Mouse (Mus musculus) inflammation-experienced regulatory T-cells, adult 6 months (primary cell): ENCODE measurements around the gene Thop1. TPM values are rescaled to one million over a fixed set of nuclear protein-coding genes. Genes with fewer than 3 reads are reported as not detected.
"Not testable (repeated sequence)": the region's sequence is repeated elsewhere in the genome, so short reads cannot be mapped to it uniquely, and the experiment has no call there.

Source experiments
- ATAC-seq: one replicate; pipeline ENCODE4 v1.8.0; 2017
- polyA plus RNA-seq, 3 experiments: library from polyadenylated mRNA; unstranded; fragments of 100-300 nt; shearing (Covaris generic); gene quantifications; one replicate each; pipeline ENCODE4 v1.2.1; 2017

The Thop1 gene
- polyA plus RNA-seq: 1 to 10 TPM; 1.9 to 2.7 (median 2.5) TPM

DNA sequence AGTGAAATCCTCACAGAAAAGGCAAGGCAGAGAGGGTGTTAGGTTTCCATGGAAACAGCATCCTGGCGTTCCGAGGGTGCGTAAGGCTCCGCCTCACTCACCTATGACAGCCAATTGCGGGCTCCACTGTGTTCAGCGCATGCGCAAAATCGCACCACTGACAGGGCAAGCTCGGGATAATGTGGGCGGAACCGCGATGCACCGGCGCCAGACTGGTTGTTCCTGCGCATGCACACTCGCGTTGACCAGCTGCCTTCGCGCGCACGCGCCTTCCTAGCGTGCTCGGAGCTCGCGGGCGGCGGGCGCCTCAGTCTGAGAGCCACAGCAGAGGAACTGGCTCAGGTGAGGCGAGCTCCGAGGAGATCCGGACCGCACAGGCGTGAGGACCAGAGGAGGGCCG is at the start of gene Thop1:
Thop1 (plus strand) TSS at position 200 of the 400 bp plus-strand sequence.
- ATAC-seq: peak; percentile 99

GRCm38 (mm10) chr10:81020207-81020606 is 49.6 kb upstream of the Thop1 start:
- ATAC-seq: no peak

DNA sequence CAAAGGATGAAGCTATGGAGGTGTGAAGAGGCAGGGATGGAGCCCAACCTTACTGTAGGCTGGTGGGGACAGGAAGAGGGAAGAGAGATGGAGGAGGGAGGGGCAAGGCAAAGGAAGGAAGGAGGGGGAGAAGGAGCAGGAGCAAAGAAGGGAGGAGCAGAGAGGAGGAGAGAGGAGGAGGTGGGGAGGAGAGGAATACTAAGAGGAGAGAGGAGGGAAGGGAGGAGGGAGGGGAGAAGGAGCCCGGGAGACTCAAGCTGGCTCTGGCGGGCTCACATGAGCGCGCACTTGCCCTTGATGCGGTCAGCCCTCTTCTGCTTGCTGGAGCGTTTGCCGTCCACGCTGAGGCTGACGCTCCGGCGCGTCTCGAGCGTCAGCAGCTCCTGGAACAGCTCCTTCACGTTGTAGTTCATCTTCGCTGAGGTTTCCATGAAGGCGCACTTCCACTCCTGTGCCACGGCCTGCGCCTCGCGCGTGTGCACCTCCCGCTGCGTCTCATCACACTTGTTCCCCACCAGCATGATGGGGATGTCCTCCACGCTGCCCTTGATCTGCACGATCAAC is 48.2 kb upstream of the Thop1 start:
- no peak for ATAC-seq

GRCm38 (mm10) chr10:81022744-81023143 is 47.1 kb upstream of the Thop1 start:
- no peak for ATAC-seq

GRCm38 (mm10) chr10:81024346-81024937 is 45.4 kb upstream of the Thop1 start:
- ATAC-seq: no peak

GRCm38 (mm10) chr10:81025047-81025621 is 44.7 kb upstream of the Thop1 start:
- no peak for ATAC-seq

DNA sequence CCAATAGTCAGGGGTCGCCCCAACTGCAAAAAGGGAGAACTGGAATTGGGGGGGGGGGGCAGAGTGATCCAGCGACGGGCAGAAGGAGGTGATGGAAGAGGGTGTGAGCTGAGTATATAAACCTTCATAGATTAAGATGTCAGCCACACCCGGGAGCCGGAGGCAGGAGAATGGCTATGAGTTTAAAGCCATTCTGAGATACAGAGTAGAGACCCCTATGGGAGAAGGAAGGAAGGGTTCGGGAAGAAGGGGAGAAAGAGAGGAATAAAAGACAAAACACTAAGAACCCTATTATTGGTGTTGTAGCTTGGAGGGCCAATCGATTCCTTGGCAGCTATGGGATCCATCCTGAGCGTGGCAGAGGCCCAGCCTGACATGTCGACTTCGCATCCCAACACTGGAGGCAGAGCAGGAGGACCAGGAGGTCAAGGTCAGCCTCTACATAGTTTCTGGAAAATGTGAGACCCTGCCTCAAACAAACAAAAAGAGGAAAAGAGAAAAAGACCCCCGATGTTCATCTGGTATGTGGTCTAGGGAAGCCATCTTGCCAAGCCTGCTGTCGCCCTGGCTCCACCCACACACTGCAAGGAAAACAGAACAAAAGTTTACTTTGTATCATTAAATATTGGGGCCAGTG is 44.1 kb upstream of the Thop1 start, which contains the start of gene Diras1:
Diras1 (minus strand) TSS at position 24 of the 637 bp plus-strand sequence.
- ATAC-seq: no peak

DNA sequence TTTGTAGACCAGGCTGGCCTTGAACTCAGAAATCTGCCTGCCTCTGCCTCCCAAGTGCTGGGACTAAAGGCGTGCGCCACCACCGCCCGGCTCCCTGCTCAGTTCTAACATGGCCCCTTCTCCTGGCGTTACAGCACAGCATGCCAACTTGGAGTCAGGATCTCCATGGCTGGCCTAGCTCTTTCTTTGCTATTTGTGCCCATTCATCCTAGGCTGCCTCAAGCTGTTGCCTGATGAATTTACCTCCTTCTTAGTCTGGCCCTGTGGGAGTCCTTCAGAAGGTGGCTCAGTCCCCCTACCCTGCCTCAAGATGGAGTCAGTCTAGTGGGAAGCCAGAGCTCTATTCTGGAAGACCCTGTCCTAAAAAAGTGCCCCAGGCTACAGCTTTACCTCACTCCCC is 43.0 kb upstream of the Thop1 start:
- ATAC-seq: no peak

- ATAC-seq: no peak
Observed at GRCm38 (mm10) chr10:81027331-81027730, 42.5 kb upstream of the Thop1 start.

GRCm38 (mm10) chr10:81028219-81028618 is 41.6 kb upstream of the Thop1 start:
- no peak for ATAC-seq

DNA sequence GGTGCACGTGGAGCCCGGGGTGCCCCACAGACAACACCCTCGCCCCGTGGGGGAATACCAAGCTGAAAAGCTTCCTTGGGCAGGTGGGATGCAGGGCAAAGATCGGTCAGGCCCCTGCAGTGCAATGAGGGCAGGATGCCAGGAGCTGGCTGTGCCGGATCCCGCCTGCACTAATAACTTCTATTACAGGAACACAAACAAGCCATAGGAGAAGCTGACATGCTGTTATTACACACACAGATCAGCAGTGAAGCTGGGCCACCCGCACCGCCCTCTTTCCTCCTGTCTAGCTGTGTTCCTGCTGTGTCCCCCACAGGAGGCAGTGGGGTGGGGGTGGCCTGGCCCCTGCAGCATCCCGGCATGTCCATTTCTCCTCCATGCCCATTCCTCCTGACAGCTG is 40.8 kb upstream of the Thop1 start:
- no peak for ATAC-seq

DNA sequence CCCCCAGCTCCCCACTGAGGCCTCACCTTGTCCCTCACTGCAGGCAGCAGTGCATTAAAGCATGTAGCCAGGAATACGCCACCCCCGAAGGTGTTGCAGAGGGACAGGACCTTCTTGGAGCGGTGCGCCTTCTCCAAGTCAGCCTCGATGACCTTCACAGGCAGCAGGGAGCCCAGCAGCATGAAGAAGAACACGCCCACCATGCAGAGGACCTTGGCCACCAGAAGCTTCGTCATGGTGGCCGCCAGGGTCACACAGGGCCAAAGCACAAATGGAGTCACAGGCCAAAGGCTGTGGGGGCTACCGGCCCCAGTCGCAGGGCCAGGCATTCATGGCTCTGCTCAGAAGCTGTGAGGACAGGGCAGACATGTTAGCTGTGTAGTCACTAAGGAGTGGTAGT is 36.2 kb upstream of the Thop1 start:
- no peak for ATAC-seq

DNA sequence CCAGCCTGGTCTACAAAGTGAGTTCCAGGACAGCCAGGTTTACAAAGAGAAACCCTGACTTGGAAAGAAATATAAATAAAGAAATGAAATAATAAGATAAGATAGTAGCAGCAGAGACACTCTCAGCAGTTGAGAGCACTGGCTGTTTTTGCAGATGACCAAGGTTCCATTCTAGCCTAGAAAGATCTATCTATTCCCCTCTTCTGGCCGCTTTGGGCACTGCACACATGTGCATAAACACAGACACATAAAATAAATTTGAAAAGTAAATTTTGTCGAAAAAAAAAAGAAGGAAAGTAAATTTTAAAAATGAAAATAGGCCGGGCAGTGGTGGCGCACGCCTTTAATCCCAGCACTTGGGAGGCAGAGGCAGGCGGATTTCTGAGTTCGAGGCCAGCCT is 33.6 kb upstream of the Thop1 start:
- ATAC-seq: no peak

DNA sequence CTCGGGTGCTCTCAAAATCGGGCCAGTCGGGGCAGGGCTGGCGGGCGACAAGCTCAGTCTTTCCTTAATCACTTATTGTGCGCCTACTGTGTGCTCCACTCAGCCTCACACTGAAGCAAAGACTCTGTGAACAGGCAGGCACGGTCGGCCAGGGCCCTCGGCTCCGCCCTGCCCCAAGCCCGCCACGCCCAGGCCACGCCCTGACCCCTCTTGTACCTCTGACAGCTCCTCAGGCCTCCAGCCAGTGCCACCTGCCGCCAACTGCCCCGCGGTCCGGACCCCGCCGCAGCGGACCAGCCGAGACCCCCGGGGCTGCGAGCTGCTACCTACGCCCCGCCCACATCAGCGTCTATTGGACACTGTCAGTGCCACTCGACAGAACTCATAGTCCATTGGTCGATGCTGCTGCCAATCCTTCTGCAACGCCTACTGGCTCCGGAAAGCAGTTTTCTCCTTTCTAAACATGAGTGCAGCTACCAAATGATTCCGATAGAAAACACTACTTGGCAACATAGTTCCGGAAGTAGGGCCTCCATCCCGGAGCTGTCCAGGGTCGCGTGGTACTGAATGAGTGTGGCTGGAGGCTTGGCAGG is 32.8 kb upstream of the Thop1 start, which contains the start of gene Slc39a3:
Slc39a3 (minus strand) TSS at position 439 of the 593 bp plus-strand sequence.
- peak; percentile 100 for ATAC-seq

- no peak for ATAC-seq
Observed at GRCm38 (mm10) chr10:81041458-81042175, 28.2 kb upstream of the Thop1 start.

- ATAC-seq: not testable (repeated sequence)
Observed at GRCm38 (mm10) chr10:81045246-81045645, 24.6 kb upstream of the Thop1 start.

DNA sequence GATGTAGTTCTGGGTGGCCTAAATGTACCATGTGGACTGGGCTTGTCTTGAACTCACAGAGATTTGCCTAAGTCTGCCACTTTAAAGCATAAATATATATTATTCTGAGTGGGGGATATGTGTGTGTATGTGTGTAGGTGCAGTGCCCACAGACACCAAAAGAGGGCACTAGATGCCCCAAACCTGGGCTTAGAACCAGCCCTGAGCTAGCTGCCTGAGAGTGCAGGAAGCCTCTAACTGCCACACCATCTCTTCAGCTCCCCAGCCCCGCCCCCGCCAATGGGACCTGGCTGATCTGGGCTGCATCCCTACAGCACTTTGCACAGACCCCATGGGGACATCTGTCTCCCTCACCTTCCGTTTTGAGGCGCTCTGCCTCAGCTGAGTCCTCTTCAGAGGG is 19.2 kb upstream of the Thop1 start:
- no peak for ATAC-seq

DNA sequence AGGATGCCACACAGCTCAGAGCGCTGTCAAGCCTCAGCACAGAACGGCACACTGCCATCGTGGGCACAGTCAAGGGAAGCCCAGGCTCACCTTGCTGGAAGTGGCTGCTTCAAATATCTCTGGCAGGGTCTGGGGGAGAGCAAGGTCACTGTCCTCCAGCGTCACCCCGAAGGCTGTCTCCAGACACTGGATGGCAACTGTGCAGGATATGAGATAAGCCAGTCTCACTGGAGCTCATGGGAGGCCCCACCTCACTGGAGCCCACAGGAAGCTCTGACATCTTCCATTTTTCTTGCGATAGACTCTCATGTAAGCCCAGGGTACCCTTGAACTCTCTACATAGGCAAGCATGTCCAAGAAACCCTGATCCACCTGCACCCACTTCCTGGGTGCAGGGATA is 18.7 kb upstream of the Thop1 start:
- no peak for ATAC-seq

- no peak for ATAC-seq
Observed at GRCm38 (mm10) chr10:81052577-81052976, 17.3 kb upstream of the Thop1 start.

DNA sequence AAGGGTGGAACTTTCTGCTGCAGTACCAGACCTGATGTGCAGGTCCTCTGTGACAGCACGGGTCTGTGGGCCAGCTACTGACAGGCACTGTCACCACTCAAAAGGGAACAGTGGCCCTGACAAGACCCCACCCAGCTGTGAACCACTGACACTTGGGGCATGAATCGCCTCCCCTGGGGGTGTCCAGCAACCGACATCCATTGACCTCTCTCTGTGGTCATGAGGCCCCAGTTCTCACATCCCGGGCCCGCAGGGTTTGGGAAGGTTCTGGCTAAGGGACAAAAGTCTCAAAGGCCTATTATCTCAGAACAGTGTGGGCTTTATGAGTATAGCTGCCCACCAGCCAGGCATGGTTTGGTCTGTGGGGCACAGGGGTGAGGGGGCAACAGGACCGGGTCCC is 14.7 kb upstream of the Thop1 start:
- no peak for ATAC-seq

DNA sequence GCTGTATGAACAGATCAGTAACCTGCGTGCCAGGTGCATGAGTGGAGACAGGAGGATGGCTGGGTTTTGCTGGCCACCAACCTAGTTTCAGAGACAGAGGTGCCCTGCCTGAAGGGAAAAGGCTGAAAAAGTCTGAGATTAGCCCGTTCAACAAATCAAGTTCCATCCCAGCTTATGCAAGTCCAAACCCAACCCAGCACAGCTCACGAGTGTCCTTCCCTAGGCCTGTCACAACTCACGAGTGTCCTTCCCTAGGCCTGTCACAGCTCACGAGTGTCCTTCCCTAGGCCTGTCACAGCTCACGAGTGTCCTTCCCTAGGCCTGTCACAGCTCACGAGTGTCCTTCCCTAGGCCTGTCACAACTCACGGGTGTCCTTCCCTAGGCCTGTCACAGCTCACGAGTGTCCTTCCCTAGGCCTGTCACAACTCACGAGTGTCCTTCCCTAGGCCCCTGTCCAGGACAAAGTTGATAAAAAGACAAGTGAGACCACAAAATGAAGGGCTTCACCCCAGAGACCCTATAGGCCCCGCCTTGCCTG is 14.0 kb upstream of the Thop1 start:
- ATAC-seq: not testable (repeated sequence)

GRCm38 (mm10) chr10:81057406-81058130 is 12.3 kb upstream of the Thop1 start:
- no peak for ATAC-seq
